Mouse (Mus musculus) left cerebral cortex, adult 8-10 months (tissue): ENCODE measurements around the gene Tmem211. TPM values are rescaled to one million over a fixed set of nuclear protein-coding genes. Genes with fewer than 3 reads are reported as not detected.

Source experiments
- DNase-seq, 2 experiments: peaks; one replicate each; pipeline ENCODE4 v3.0.0; 2022; ENCODE audit warnings: low spot score in 2 of 2
- total RNA-seq, 4 experiments: library from RNA; stranded (reverse); gene quantifications; 2 replicates each; pipeline ENCODE4 v1.2.4; 2022

The Tmem211 gene
- total RNA-seq, 4 experiments from 2014 or later: not detected

- DNase-seq: no peak
Measured at GRCm38 (mm10) chr5:113212156-113212835, 14.4 kb upstream of the Tmem211 start.

GRCm38 (mm10) chr5:113214041-113214440 lies 12.7 kb upstream of the Tmem211 start:
- DNase-seq: no peak

GRCm38 (mm10) chr5:113214455-113214854 lies 12.3 kb upstream of the Tmem211 start:
- DNase-seq: no peak

GRCm38 (mm10) chr5:113215610-113216011 lies 11.1 kb upstream of the Tmem211 start:
- DNase-seq: no peak

GRCm38 (mm10) chr5:113216328-113216960 lies 10.3 kb upstream of the Tmem211 start:
- DNase-seq: peak in 1 of 2 experiments; percentile 63

- no peak for DNase-seq
Measured at GRCm38 (mm10) chr5:113217076-113217475, 9.6 kb upstream of the Tmem211 start.

- no peak for DNase-seq
Measured at GRCm38 (mm10) chr5:113218617-113219235, 8.0 kb upstream of the Tmem211 start.

GRCm38 (mm10) chr5:113219450-113219849 lies 7.3 kb upstream of the Tmem211 start:
- DNase-seq: no peak

GRCm38 (mm10) chr5:113219876-113220275 lies 6.8 kb upstream of the Tmem211 start:
- no peak for DNase-seq

- no peak for DNase-seq
Measured at GRCm38 (mm10) chr5:113220383-113221146, 6.1 kb upstream of the Tmem211 start.

- peak; percentile 60 to 62 for DNase-seq
Measured at GRCm38 (mm10) chr5:113221147-113221865, 5.4 kb upstream of the Tmem211 start, which contains the start of gene 2900026A02Rik. TSS of gene 2900026A02Rik (minus strand) at chr5:113221236.

- no peak for DNase-seq
Measured at GRCm38 (mm10) chr5:113223888-113224287, 2.8 kb upstream of the Tmem211 start.

GRCm38 (mm10) chr5:113225271-113225670 lies 1.4 kb upstream of the Tmem211 start:
- no peak for DNase-seq

GRCm38 (mm10) chr5:113225686-113226435 lies 848 bp upstream of the Tmem211 start:
- no peak for DNase-seq

GRCm38 (mm10) chr5:113230196-113230595 lies 3.5 kb downstream of the Tmem211 start:
- DNase-seq: no peak

GRCm38 (mm10) chr5:113249263-113249930 lies 22.7 kb downstream of the Tmem211 start:
- DNase-seq: no peak

GRCm38 (mm10) chr5:113250806-113251205 lies 24.1 kb downstream of the Tmem211 start:
- peak in 1 of 2 experiments; percentile 32 for DNase-seq

- DNase-seq: no peak
Measured at GRCm38 (mm10) chr5:113265637-113266036, 38.9 kb downstream of the Tmem211 start.

- DNase-seq: no peak
Measured at GRCm38 (mm10) chr5:113268246-113268645, 41.5 kb downstream of the Tmem211 start.

- no peak for DNase-seq
Measured at GRCm38 (mm10) chr5:113270043-113270442, 43.3 kb downstream of the Tmem211 start.
